Mouse (Mus musculus) liver, embryonic 16.5 days (tissue): ENCODE measurements around the gene Endou. TPM values are rescaled to one million over a fixed set of nuclear protein-coding genes. Genes with fewer than 3 reads are reported as not detected.
"Not testable (repeated sequence)": the region's sequence is repeated elsewhere in the genome, so short reads cannot be mapped to it uniquely, and the experiment has no call there.

Source experiments
- ATAC-seq: fragments of 200-750 bp; cut with Nextera tagmentation; 2 replicates; pipeline ENCODE4 v1.8.0; 2017; ENCODE audit warnings: low read depth, mild to moderate bottlenecking, moderate number of reproducible peaks, moderate library complexity
- H3K27ac ChIP-seq: fragments of 300-500 bp; sonication (generic); 2 replicates; pipeline ENCODE4 v1.5.1; 2014; ENCODE audit warnings: mild to moderate bottlenecking, low read length
- H3K27me3 ChIP-seq: fragments of 300-500 bp; sonication (generic); 2 replicates; pipeline ENCODE4 v1.6.1; 2014; ENCODE audit warnings: low read depth, low read length, mixed read lengths; ENCODE audit not compliant: control insufficient read depth, insufficient read depth
- H3K36me3 ChIP-seq: fragments of 300-500 bp; sonication (generic); 2 replicates; pipeline ENCODE4 v1.6.1; 2014; ENCODE audit warnings: mild to moderate bottlenecking; ENCODE audit not compliant: control insufficient read depth, insufficient read depth
- H3K4me1 ChIP-seq: fragments of 300-500 bp; sonication (generic); 2 replicates; pipeline ENCODE4 v1.6.1; 2014; ENCODE audit warnings: low read depth, low read length, mixed read lengths; ENCODE audit not compliant: control insufficient read depth
- H3K4me2 ChIP-seq: fragments of 300-500 bp; sonication (generic); 2 replicates; pipeline ENCODE4 v1.6.1; 2014; ENCODE audit warnings: low read depth, low read length, mixed read lengths
- H3K4me3 ChIP-seq: fragments of 300-500 bp; sonication (generic); 2 replicates; pipeline ENCODE4 v1.5.1; 2014; ENCODE audit warnings: low read depth, mild to moderate bottlenecking, low read length
- H3K9ac ChIP-seq: fragments of 300-500 bp; sonication (generic); 2 replicates; pipeline ENCODE4 v1.6.1; 2014; ENCODE audit warnings: low read depth, low read length
- H3K9me3 ChIP-seq: fragments of 300-500 bp; sonication (generic); replicated peaks from 2 replicates; pipeline ENCODE4 v1.6.1; 2016; ENCODE audit warnings: low read length; ENCODE audit not compliant: control insufficient read depth
- WGBS: fragments of 180-500 bp; shearing (Covaris S2); extraction: QIAGEN DNeasy Blood & Tissue Kit; methylation state at CpG from one replicate; pipeline ENCODE4 v1.1.7; 2014; ENCODE audit not compliant: insufficient replicate concordance; 5-methylcytosine and 5-hydroxymethylcytosine counted together
- polyA plus RNA-seq: library from polyadenylated mRNA; unstranded; fragments of >200 nt; fragmentation: Nextera tagmentation; extraction: Ambion mirVana; gene quantifications from 2 replicates; pipeline ENCODE4 v1.2.1, GENCODE M21; 2015

Gene Endou
- polyA plus RNA-seq, 1 experiment from 2014 or later = 0.21 TPM

GRCm38 (mm10) chr15:97673256-97674000, 57.7 kb downstream of the Endou start:
- Histone ChIP-seq H3K9me3 (no peaks in the 10 kb centered on the region), H3K4me3 (no peak overlapping the region), H3K4me1 (no peaks in the 10 kb centered on the region), H3K27me3 (no peaks in the 10 kb centered on the region), H3K9ac (no peak overlapping the region), H3K27ac (no peak overlapping the region), H3K36me3 (peaks cover 9% of the 10 kb centered on the region), H3K4me2 (no peak overlapping the region)
- no peak for ATAC-seq
- WGBS = 71% methylated on average over 7 of the region's 7 CpGs

GRCm38 (mm10) chr15:97672211-97672765, 58.9 kb downstream of the Endou start:
- no peak for ATAC-seq
- H3K36me3 ChIP-seq = peaks cover 4% of the 10 kb centered on the region
- 73% methylated on average over 9 of the region's 9 CpGs for WGBS

DNA sequence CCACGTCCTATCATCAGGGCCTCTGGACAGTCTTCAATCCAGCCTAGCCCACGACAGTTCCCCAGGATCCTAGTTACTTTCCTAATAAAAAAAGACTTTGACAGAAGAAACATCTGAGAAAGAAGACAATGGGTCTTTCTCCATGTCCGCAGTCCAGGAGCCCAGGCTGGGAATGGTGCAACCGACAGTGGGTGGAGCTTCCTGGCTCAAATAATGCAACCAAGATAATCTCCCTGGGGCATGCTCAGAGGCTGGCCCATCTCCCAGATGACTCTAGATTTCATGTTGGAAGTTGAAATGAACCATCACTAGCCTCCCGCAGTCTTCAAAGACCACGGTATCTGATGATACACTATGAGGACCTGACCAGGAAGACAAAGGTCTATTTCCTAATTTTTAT, 60.6 kb downstream of the Endou start:
- H3K27me3 ChIP-seq = no peaks in the 10 kb centered on the region

More at GRCm38 (mm10) chr15:97672211-97672765, 58.9 kb downstream of the Endou start:
- Histone ChIP-seq H3K4me3 (no peak overlapping the region), H3K27ac (no peak overlapping the region), H3K4me1 (no peaks in the 10 kb centered on the region), H3K9ac (no peak overlapping the region), H3K4me2 (no peak overlapping the region), H3K9me3 (no peaks in the 10 kb centered on the region), H3K27me3 (no peaks in the 10 kb centered on the region)

DNA sequence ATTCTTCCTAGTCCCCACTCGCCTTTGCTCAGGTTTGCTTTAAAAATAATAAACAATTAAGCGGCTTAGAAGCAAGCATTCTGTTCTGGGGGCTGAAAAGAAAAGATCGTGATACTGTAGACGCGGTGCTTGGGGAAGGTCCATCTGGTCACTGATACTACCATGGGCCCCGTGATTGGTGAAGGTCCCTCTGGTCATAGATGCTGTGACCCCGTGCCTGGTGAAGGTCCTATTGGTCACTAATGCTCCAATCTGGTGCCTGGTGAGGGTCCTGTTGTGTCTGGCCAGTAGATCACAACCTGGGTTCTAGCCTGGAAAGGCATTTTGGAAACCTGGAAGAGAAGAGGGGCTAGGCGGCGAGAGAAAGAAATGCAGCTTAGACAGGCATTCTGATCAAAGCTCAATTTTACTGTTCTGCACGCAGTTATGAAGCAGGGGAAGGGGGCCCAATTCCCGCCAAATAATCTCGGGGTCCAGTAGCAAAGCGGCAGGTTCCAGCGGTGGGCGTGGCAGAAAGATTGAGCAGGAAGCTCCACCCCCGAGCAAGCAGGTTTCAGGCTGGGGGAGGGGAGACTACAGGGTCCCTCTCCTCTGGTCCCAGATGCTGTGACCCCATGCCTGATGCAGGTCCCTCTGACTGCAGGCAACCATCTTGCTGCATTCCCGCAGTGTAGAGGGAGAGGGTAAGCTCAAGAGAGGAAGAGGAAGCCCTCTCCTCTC, 62.8 kb downstream of the Endou start:
- not testable (repeated sequence) for H3K9me3 ChIP-seq, H3K9ac ChIP-seq, H3K4me1 ChIP-seq, ATAC-seq, H3K36me3 ChIP-seq, H3K4me3 ChIP-seq, H3K27me3 ChIP-seq, H3K4me2 ChIP-seq, H3K27ac ChIP-seq
- 55% methylated on average over 16 of the region's 17 CpGs for WGBS

More for the DNA sequence above, 60.6 kb downstream of the Endou start:
- Histone ChIP-seq H3K4me1 (no peaks in the 10 kb centered on the region), H3K9me3 (no peaks in the 10 kb centered on the region), H3K4me3 (no peak overlapping the region), H3K36me3 (peaks cover 4% of the 10 kb centered on the region), H3K27ac (no peak overlapping the region), H3K9ac (no peak overlapping the region), H3K4me2 (no peak overlapping the region)
- 54% methylated on average over 6 of the region's 6 CpGs for WGBS
- ATAC-seq = no peak

DNA sequence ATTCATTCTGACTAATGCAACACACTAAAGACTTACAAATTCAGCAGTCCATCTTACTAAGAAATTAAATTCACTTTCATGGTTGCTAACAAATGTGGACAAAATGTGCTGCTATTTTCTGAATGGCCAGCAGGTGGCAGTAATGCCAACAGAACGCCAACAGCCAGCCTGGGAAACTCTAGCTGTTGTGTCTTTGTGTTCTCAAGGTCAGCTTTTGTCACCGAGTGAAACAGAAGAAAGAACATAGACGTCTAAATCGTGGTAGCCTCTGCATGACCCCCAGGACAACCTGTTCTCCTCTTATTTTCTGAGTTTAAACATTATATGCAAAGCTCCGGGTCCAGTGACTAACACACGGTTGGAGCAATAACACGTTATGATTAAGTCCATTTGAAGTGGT, 63.7 kb downstream of the Endou start:
- no peaks in the 10 kb centered on the region; the same call in 1 of the 2 replicates for H3K4me1 ChIP-seq

DNA sequence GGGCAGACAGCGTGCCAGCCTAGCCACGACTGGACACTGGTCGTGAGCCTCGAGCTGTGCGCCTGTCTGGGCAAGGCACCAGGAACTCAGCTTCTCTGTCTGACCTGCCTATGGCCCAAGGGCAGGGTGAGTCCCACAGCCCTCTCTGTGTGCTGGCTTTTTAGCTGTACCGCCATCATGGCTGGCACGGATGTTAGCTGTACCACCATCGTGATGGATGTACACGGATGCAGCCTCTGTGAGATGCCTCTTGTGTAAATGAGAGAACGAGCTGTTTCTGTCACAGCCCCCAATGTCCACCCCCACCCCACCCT, 64.7 kb downstream of the Endou start:
- no peaks in the 10 kb centered on the region for H3K36me3 ChIP-seq
- no peak for ATAC-seq
- no peaks in the 10 kb centered on the region; the same call in 1 of the 2 replicates for H3K4me1 ChIP-seq
- no peak overlapping the region for H3K4me2 ChIP-seq
- no peak overlapping the region for H3K9ac ChIP-seq
- no peak overlapping the region for H3K4me3 ChIP-seq
- no peaks in the 10 kb centered on the region for H3K9me3 ChIP-seq
- H3K27me3 ChIP-seq = no peaks in the 10 kb centered on the region
- H3K27ac ChIP-seq = no peak overlapping the region
- 76% methylated on average over 10 of the region's 10 CpGs for WGBS

More for the DNA sequence above, 63.7 kb downstream of the Endou start:
- no peak overlapping the region for H3K27ac ChIP-seq
- H3K4me2 ChIP-seq = 0 out of 2 replicates have a peak overlapping the region, but pooled peaks have one; percentile 19
- 27% methylated on average over 7 of the region's 7 CpGs for WGBS
- no peaks in the 10 kb centered on the region for H3K9me3 ChIP-seq
- H3K9ac ChIP-seq = no peak overlapping the region
- H3K27me3 ChIP-seq = no peaks in the 10 kb centered on the region
- no peak overlapping the region for H3K4me3 ChIP-seq
- ATAC-seq = no peak
- no peaks in the 10 kb centered on the region for H3K36me3 ChIP-seq

DNA sequence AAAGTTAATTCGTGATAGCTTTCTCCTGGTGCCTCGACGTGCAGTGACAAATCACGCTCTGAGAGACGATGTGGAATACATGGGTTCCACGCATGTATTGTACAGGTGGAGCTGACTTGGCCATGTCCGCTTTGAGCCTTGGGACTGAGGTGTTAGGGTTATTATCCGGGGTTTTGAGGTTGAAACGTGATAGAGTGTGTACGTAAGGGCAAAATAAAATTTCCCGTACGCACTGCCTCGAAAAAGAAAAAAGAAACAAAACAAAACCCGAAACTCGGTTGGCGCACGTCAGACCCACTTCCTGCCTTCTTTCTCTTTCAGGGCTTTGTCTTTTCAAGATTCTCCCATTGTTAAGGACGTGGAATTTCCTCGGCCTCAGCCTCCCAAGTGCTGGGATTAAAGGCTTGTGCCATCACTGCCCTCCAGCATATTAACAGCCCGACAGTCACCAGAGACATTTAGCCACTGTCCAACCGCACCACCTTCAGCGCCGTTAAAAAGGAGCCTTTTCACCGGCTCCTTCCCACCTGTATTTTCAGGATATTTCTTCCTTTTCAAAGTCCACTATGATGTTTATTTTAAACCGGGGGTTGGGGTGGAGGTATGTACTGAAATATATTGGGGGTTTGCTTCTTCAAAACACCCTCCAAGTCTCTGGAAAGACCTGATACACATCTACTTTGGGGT, 65.2 kb downstream of the Endou start:
- H3K4me2 ChIP-seq = no peak overlapping the region
- no peaks in the 10 kb centered on the region for H3K36me3 ChIP-seq
- H3K9me3 ChIP-seq = no peaks in the 10 kb centered on the region
- 63% methylated on average over 25 of the region's 25 CpGs for WGBS
- H3K4me1 ChIP-seq = no peaks in the 10 kb centered on the region; the same call in 1 of the 2 replicates
- no peak overlapping the region for H3K27ac ChIP-seq
- ATAC-seq = no peak
- no peaks in the 10 kb centered on the region for H3K27me3 ChIP-seq
- no peak overlapping the region for H3K4me3 ChIP-seq
- H3K9ac ChIP-seq = no peak overlapping the region

DNA sequence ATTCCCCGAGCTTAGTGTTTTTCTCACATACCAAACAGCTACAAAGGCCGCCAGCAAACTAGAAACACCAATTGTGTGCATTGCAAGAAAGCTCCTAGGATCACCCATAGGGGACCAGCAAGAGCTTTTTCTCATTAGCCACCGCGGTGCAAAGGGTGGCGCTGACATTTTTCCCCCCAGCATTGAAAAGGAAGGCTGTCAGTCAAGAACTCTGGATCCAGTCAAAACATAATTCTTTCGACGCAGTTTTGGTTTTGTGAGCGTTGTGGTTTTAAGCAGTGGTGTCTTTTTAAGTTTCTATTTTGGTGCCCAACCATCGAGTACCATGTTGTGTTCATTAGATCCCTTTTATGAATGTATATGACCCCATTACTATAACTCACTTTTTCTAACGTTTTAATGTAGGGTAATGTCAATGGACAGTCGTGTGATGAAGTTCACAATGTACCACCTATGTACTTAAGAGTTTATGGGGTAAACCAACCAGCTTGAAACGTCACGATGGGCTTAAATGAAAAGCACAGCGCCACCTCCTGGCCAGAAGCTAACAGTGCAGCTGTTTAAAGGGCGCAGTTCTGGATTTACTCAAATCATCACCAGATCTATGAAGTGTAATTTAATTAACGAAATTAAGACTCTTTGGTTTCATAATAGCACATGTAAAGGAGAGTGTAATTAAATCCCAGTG, 66.0 kb downstream of the Endou start:
- no peak for ATAC-seq
- H3K27ac ChIP-seq = no peak overlapping the region
- 47% methylated on average over 16 of the region's 16 CpGs for WGBS
- H3K4me3 ChIP-seq = no peak overlapping the region
- no peak overlapping the region for H3K9ac ChIP-seq
- H3K27me3 ChIP-seq = no peaks in the 10 kb centered on the region
- no peaks in the 10 kb centered on the region for H3K36me3 ChIP-seq
- H3K4me1 ChIP-seq = no peaks in the 10 kb centered on the region; the same call in 1 of the 2 replicates
- no peaks in the 10 kb centered on the region for H3K9me3 ChIP-seq
- no peak overlapping the region for H3K4me2 ChIP-seq
